In genomic region chr4:73790260-73791185, GRCm38 (mm10) we compare ENCODE assay signal across 8 mouse cellular contexts. TPM values are rescaled to one million over a fixed set of nuclear protein-coding genes. Genes with fewer than 3 reads are reported as not detected.
A peak's percentile ranks its signal among the peaks of the same experiment; 100 is the strongest.
DNase-seq lines count a peak whose midpoint lies in the region; ATAC-seq and TF ChIP-seq lines count a peak whose summit lies in the region.

Gene Rasef, minus strand, starts transcription at chr4:73790994.

- H3K27ac ChIP-seq in kidney, adult 2 months (ENCODE audit: insufficient read depth, low read depth, low read length), result no peak within 1 kb of the TSS
- H3K27ac ChIP-seq in liver, postnatal 0 days (ENCODE audit: low read depth), result no peak within 1 kb of the TSS
- H3K27ac ChIP-seq in olfactory bulb, adult 2 months (ENCODE audit: insufficient read depth, low read depth, low read length), result no peak within 1 kb of the TSS

- no peaks in the 10 kb centered on the region for H3K9me3 ChIP-seq in liver, postnatal 0 days (ENCODE audit: low read length)

- H3K27me3 ChIP-seq in kidney, adult 2 months (replicated peaks; ENCODE audit: control insufficient read depth, insufficient read depth, low read length), result no peaks in the 10 kb centered on the region
- peaks cover 15% of the 10 kb centered on the region; the same call in 1 of the 2 replicates for H3K27me3 ChIP-seq in liver, postnatal 0 days (ENCODE audit: insufficient read depth, low read length)

- H3K9ac ChIP-seq in liver, postnatal 0 days (replicated peaks), result no peak within 1 kb of the TSS

- no peak for TF ChIP-seq EP300 in liver, postnatal 0 days (IDR thresholded peaks at IDR 0.05; ENCODE audit: low read depth)

- TF ChIP-seq POLR2A in kidney, adult 2 months (IDR thresholded peaks at IDR 0.05; ENCODE audit: low read depth, low read length), result no peak
- TF ChIP-seq POLR2A in olfactory bulb, adult 2 months (IDR thresholded peaks at IDR 0.05; ENCODE audit: insufficient read depth, low read depth, low read length), result no peak

- DNase-seq in 3134 (ENCODE audit: extremely low read depth, insufficient read length, low spot score) (peak; percentile 13), WW6 (ENCODE audit: low read depth, low spot score) (peak; percentile 24)
- peak; percentile 5 to 19 for DNase-seq in frontal cortex, postnatal 36 days (ENCODE audit: low spot score in 2 of 2)
- DNase-seq in kidney, adult 2 months, result peak; percentile 38
- peak; percentile 13 for DNase-seq in liver, postnatal 0 days
- DNase-seq in urinary bladder, postnatal 4 days (ENCODE audit: low spot score in 2 of 2), result peak; percentile 61 to 69

- no peak for ATAC-seq in liver, postnatal 0 days
- no peak for ATAC-seq in granulocyte monocyte progenitor cell, adult 5-6 weeks (replicated peaks; ENCODE audit: poor library complexity, severe bottlenecking)

- WGBS in kidney, adult 2 months, result 5% methylated on average over 87 of the region's 87 CpGs
- WGBS in liver, postnatal 0 days (ENCODE audit: insufficient replicate concordance), result 5% methylated on average over 73 of the region's 87 CpGs
- WGBS in olfactory bulb, adult 2 months, result 5% methylated on average over 87 of the region's 87 CpGs

- no peaks in the 10 kb centered on the region for H3K36me3 ChIP-seq in kidney, adult 2 months (ENCODE audit: control insufficient read depth, insufficient read depth, low read length)
- no peaks in the 10 kb centered on the region for H3K36me3 ChIP-seq in liver, postnatal 0 days (replicated peaks; ENCODE audit: insufficient read depth, low read length)

- no peaks in the 10 kb centered on the region for H3K4me1 ChIP-seq in kidney, adult 2 months (ENCODE audit: control insufficient read depth, insufficient read depth, low read length)
- no peaks in the 10 kb centered on the region for H3K4me1 ChIP-seq in liver, postnatal 0 days (ENCODE audit: insufficient read depth)
- H3K4me1 ChIP-seq in olfactory bulb, adult 2 months (ENCODE audit: control insufficient read depth, insufficient read depth, low read length), result peaks cover 10% of the 10 kb centered on the region; the same call in 1 of the 2 replicates

- H3K4me2 ChIP-seq in liver, postnatal 0 days (ENCODE audit: low read depth, low read length), result peak within 1 kb of the TSS; percentile 51

- no peak for TF ChIP-seq CTCF in kidney, adult 2 months (conservative IDR thresholded peaks at IDR 0.05; ENCODE audit: insufficient read depth, insufficient read length, low read depth, low read length)
- TF ChIP-seq CTCF in liver, postnatal 0 days (IDR thresholded peaks at IDR 0.05; ENCODE audit: low read depth), result no peak
- TF ChIP-seq CTCF in olfactory bulb, adult 2 months (IDR thresholded peaks at IDR 0.05; ENCODE audit: insufficient read depth, low read depth, low read length), result no peak

- H3K4me3 ChIP-seq in kidney, adult 2 months (ENCODE audit: insufficient read depth, low read depth, low read length), result peak within 1 kb of the TSS; percentile 45
- H3K4me3 ChIP-seq in liver, postnatal 0 days (ENCODE audit: low read depth, low read length), result 0 out of 2 replicates have a peak within 1 kb of the TSS, but pooled peaks have one; percentile 10
- H3K4me3 ChIP-seq in olfactory bulb, adult 2 months (ENCODE audit: insufficient read depth, low read depth, low read length), result peak within 1 kb of the TSS; percentile 52

RNA-seq across cellular contexts. Expression of gene Rasef, which starts in this region (rescaled TPM):
- polyA plus RNA-seq in kidney, adult 2 months (2012; rRNA removed), result 0.61 and 0.71 TPM in 2 replicates
- 0.02 and 0.06 TPM in 2 replicates for polyA plus RNA-seq in liver, postnatal 0 days (2015; fragmentation: Nextera tagmentation; extraction: Ambion mirVana)
- not detected in 2 replicates for polyA plus RNA-seq in olfactory bulb, adult 2 months (2012; ENCODE audit: insufficient read depth, insufficient read length, low replicate concordance, missing spikeins)
- total RNA-seq in granulocyte monocyte progenitor cell, adult 5-6 weeks (2014; fragmentation: Nextera tagmentation), result not detected in 2 replicates
- not detected in 2 replicates for total RNA-seq in granulocyte monocyte progenitor cell, adult 5-6 weeks (2017)

Comparison
In these comparisons a context has a peak if more than half of its experiments do, and no peak if none do; other contexts are left out.
1. Peak in DNase-seq and H3K4me3 ChIP-seq in kidney, adult 2 months; RNA of the gene not detected or under 1 TPM.
2. Peak in DNase-seq, H3K4me3 ChIP-seq and H3K4me2 ChIP-seq in liver, postnatal 0 days; RNA of the gene not detected or under 1 TPM.
3. DNase-seq: peak in every context shown above with its lines; median percentile 65 in urinary bladder, postnatal 4 days; 38 in kidney, adult 2 months; 24 in WW6; 13 in 3134; 13 in liver, postnatal 0 days; 12 in frontal cortex, postnatal 36 days.